Mouse (Mus musculus) heart, postnatal 25 days (tissue): Measurements from ENCODE around the gene Creg1. TPM values are rescaled to one million over a fixed set of nuclear protein-coding genes. Genes with fewer than 3 reads are reported as not detected.

Experiments
- DNase-seq: peaks from one replicate; pipeline ENCODE4 v3.0.0; 2022; ENCODE audit warnings: low spot score
- intact Hi-C: fragments of 180-260 bp; cut with DNase I; formaldehyde crosslinking; loops from one replicate; pipeline ENCODE4 v1.15.1; 2025
- total RNA-seq, 2 experiments: library from RNA; stranded (reverse); gene quantifications; 2 replicates each; pipeline ENCODE4 v1.2.3; 2021

The Creg1 gene
- total RNA-seq = 10 to 100 TPM; 64.4 to 68.6 TPM

GRCm38 (mm10) chr1:165763635-165764372, at the start of gene Creg1:
TSS of gene Creg1 (plus strand) at chr1:165763746.
- intact Hi-C loops = loop anchor here (5.0 kb wide), 1 partner anchor 302 kb away; the partner anchor contains the start of genes Dcaf6 and Mpc2
- DNase-seq = peak; percentile 89

DNA sequence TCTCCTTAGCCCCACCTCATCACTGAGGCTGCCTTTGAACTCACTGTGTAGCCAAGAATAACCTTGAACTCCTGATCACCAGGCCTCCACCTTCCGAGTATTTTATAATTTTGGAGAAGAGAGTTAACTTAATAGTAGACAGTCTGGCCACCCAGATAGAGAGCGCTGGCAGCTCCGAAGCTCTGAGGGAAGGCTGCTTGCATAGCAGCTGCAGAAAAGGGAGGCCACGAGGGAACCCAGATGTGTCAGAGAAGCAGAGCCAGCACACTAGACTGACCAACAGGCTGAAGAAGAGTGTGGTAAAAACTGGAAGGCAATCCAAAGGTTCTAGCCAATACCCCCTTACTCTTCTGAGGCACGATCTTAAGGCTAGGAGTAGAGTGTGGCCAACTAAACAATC, 49.7 kb upstream of the Creg1 start:
- intact Hi-C loops = no loop called here
- DNase-seq = no peak

DNA sequence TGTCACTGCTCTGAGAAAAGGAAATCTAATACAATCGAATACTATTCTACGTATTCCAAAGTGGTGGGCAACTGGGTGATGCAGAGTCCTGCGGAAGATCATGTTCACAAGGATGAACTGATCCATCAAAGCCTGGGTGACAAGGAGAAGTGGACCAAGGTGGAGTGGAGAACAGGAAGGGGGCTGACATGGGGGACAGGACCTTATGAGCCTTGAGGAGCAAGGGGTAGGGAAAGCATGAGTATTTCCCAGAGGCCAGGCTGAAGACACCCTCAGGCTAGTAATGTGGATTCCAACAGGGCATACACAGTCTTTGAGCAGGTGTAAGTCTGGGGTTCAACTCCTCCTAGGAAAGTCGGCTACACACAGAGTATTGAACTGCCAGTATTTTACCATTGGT, 47.1 kb upstream of the Creg1 start:
- no peak for DNase-seq
- intact Hi-C loops = no loop called here

DNA sequence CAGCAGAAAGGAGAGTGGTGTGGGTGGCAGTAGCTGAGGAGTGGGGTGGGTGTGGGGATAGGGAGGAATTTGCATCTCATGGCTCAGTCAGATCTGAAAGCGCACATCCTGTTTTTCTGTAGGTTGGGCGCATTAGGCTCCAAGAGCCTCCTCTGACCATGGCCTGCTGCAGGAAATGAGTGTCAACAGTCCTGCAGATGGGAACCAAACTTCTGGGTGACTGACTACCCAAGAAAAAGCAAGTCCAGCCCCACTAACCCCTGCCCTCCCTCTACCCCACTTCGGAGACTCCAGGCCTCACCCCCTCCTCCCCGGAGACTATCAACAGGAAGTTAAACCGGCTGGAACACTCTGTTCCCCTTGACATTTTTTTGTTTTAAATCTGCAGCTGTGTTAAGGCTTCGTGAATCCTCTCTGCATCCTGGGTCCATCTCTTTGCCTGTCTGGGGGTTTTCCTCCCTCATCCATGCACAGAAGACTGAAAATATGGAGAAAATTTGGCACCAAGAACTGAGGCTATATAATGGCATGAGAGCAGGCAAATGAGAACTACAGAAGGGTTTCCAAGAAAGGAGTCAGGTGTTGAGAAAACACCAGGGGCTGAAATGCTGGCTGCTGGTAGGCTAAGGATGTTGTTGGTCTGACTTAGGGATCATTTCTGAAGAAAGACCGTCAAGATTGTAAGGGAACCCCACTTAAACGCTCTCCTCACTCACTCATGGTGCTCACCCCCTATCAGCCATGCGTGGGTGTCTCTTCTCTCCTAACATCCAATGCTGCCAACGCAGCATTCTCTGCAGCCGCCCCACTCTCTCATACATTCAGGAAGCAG, 45.6 kb upstream of the Creg1 start:
- intact Hi-C loops = no loop called here

DNA sequence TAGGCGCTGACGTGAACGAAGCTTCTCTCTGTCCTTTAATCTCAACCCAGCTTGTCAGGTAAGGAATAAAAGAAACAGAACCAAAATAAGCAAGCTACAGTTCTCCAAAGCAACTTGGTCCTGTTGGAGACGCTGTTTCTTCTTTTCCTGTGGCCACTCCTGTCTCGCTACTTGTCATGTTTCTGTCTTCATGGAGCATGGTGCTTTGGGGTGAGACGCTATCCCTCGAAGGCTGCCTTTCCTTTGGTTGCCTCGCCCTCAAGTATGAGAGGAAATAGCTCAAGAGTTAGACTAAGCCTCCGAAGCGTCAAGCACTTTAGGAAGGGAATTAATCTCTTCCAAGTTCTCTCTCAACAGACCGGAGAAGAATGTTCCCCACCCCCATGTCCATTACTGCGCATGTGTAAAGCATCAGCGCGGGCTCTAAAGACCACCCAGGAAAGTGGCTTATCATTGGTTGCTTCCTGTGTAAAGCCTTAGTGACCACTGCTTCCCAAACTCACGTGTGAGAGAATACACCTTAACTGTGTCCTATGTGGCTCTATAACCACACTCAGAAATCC, 44.9 kb upstream of the Creg1 start:
- no peak for DNase-seq
- intact Hi-C loops = no loop called here

More for the DNA sequence above, 45.6 kb upstream of the Creg1 start:
- DNase-seq = peak; percentile 84

- DNase-seq = no peak
- intact Hi-C loops = no loop called here
Observed at GRCm38 (mm10) chr1:165722531-165723123, 40.9 kb upstream of the Creg1 start.

DNA sequence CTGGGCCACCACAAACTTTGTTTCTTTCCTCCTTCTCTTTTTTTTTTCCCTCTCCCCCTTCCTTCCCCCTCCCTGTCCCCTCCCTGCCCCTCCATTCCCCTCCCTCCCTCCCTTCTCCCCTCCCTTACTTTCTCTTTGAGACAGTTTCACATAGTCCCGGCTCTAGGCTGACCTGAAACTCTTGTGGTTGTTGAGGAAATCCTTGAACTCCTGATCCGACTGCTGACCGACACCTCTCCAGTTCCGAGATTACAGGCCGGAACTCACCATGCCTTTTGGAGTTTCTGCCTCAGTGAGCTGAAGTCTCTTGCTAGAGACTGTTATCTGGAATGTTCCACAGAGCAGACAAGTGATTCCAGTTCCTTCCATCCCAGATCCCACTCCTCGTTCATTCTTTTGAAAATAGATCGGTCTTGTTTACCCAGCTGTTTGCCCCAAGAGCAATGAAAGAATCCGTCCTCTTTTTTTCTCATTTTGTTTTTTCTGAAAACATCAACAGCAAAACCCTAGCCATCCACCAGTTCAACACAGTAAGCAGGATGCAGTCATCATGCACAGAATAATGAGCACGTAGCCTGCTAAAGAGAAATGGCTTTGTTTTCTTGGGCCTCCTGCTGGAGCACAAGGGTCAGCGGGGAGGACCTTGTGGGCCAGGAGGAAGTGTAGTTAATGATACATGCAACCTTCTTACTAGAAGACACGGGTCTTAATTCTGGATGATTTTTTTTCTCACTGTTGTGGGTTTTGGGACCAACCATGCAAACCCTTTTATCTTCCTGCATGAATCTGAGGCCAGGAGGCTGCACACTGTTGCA, 39.1 kb upstream of the Creg1 start:
- intact Hi-C loops = no loop called here
- no peak for DNase-seq

GRCm38 (mm10) chr1:165725039-165725644, 38.4 kb upstream of the Creg1 start:
- intact Hi-C loops = no loop called here
- no peak for DNase-seq

DNA sequence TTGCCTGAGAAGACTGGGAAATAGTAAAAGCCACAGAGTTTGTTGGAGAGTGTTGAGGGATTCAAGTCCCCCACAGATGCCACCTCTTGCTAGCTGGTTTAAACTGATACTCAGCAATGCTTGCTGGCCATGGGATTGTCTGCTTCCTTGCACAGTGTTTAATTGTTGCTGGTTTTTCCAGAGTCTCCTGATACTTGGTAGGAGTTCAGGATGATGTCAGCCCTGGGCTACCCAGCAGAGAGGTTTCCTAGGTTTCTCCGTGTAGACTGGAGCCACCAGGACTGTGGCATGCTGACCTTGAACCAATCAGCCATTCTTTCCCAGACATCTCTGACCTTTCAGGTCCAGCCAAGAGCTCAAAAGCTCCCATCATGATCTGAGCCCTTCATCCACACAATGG, 36.6 kb upstream of the Creg1 start:
- no peak for DNase-seq
- intact Hi-C loops = no loop called here

DNA sequence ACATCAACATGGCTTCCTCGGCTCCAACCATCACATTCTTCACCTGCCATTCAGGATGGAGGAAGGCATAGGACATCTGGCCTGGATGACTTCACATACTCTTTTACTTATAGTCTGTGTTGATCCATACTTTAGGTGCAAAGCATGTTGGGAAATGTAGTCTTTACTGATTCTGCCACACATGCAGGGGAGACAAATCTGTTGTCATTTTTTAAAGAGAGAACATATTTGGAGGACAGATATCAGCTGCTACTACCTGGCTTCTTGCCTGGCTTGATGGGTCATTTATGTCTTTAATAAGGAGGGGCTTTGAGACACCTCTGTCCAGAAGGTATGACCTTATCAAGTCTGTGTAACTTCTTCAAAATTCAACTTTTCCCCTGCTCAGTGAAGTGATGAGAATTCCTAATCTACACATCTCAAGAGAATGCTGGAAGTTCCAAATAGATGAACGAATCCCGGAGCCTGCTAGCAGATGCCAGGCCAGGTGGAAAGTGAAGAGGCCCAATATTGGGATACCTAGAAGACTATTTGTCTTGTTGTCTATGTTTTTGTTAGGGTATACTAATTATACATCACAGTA, 35.4 kb upstream of the Creg1 start:
- intact Hi-C loops = no loop called here
- no peak for DNase-seq

DNA sequence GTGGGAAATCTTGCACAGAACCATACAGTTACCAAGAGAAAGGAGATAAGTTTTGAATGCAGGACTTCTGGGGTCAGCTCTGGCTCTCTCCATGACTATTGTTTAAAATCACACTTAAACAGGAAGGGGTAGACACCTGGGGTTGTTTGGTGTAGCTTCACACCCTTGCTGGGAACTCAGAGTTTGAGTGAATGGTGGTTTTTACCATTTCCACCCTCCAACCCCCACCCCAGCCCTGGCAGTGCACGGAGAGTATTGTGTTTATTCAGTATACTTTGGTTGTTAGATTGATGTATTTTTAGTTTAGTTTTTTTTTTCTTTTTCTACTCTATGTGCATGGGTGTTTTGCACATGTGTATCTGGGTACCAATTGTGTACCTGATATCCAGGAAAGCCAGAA, 33.4 kb upstream of the Creg1 start:
- DNase-seq = no peak
- intact Hi-C loops = no loop called here

DNA sequence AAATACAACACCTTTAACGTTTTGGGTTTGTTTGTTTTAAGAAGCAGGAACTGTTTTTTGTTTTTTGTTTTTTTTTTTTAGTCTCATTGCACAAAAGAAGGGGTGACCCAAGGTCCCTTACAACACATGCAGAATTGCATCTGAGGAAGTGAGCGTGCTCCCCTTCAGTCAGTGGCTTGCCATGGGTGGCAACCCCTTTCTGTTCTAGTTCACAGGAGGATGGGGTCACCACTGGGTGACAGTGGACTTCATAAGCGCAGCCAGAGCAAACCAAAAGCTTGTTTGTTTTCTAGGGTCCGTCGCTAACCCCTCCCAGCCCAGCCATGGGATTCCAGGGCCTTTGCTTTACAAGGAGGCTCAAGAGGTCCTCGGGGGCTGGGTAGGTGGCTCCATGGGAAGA, 32.0 kb upstream of the Creg1 start:
- DNase-seq = no peak
- intact Hi-C loops = no loop called here

DNA sequence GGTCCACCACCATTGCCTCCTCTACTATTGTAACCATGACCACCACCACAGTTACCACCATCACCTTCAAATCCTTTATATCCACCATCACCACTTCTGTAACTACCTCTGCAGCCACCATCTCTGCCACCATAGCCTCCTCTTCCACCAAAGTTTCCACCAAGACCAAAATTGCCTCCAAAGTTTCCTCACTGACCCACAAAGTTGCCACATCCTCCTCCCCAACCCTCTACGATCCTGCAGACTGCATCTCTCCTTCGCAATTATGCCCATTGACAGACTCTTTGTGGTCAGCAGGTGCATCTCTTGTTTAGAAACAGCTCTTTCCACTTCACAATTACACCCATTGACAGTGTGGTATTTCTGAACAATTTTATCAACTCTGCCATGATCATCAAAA, 28.7 kb upstream of the Creg1 start:
- DNase-seq = no peak
- intact Hi-C loops = no loop called here

DNA sequence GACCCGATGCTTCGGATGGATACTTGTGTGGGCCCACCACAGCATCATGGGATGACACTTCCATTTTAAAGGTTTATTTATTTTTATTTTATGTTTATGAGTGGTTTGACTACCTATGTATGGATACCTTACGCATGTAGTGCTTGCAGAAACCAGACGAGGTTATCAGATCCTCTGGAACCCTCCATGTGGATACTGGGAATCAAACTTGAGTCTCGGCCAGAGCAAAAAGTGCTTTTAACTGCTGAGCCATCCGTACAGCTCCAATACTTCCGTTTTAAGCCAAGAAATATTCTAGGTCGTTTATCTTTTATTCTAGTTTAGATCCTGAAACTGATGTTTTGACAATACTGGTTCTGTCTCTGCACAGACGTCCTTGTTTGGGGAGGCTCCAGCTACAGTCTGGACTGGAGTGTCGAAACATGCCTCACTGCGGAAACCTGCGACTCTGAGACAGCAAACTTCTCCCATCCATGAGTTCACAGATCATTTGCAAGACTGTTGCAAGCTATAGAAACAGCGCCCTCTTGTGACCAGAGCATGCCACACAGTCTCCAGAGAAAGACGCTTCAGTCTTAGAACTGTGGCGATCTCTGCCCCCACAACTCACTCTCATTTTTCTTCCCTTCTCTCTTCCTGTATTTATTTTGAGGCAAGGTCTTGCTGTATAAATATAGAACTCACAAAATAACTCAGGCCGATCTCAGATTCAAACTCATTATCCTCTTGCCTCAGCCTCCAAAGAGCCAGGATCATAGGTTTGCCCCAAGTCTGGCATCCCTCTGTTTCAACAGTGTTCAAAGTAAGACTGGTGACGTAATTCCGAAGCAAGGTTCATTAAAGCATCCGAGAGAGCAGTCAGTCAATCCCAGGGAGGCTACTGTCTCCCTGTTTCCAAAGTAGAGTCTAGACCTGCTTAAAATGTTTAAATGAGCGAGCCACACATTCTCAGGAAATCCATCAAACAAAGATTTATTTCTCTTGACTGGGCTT, 27.4 kb upstream of the Creg1 start:
- peak; percentile 70 for DNase-seq
- intact Hi-C loops = loop anchor here (1.0 to 2.0 kb wide), 2 partner anchors 75 to 153 kb away; no protein-coding TSS in a partner anchor

GRCm38 (mm10) chr1:165737451-165737850, 26.1 kb upstream of the Creg1 start:
- intact Hi-C loops = loop anchor here (2.0 kb wide), 1 partner anchor 155 kb away; no protein-coding TSS in a partner anchor
- DNase-seq = no peak

DNA sequence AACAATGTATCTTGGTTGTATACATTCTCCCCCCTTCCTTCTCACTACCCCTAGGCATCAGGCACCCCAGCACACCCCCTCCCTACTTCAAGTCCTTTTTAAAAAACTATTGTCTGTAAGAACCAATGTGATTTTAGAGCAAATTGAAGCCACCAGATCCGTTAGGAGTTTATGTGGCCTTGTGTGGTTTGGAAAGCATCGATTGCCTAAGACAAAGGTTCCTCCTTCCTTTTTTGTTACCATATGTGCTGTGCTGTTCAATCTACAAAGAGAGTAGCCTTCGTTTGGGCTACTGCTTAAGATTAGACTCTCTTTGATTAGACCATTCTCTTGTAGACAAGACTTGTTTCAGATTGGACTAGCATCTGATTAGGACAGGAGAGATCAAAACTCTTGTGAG, 25.7 kb upstream of the Creg1 start:
- intact Hi-C loops = loop anchor here (2.0 kb wide), 1 partner anchor 155 kb away; no protein-coding TSS in a partner anchor
- no peak for DNase-seq

DNA sequence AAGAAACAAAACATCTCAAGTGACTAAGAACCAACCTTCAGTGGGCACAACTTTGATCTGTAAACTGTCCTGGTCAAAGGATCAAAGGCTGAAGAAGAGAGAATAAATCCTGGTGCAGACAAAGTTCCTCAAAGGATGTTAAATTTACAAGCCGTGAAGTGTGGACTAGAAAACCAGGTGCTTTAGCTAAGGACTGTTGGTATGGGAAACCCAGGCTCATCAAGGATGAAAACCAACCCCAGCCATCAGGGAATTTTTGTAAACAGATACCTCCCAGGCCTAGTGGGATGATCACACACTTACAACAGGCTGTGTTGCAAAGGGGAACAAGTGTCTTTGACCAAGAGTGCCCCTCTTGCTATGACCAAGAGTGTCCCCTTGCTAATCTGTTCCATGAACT, 24.6 kb upstream of the Creg1 start:
- intact Hi-C loops = no loop called here
- DNase-seq = no peak

DNA sequence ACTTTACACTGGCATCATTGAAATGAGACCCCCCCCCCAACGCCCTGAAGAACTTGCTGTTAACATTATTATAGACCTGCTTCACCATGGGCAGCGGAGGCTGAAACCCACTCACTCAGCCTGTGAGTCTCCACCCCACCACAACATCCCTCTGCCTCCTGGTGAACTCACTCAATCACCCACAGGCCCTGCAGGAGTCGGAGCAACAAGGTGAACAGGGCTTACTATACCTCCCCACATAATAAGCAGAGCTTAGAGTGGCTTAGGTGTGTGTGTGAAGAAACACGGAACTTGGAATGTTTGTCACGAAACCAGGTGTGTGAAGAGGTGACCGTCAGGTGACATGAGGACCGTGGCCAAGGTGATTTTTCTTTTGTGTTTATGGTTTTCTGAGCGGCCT, 21.6 kb upstream of the Creg1 start:
- no peak for DNase-seq
- intact Hi-C loops = no loop called here
